Mouse (Mus musculus): Measurements from ENCODE around the gene Rgsl1.
A peak's percentile ranks its signal among the peaks of the same experiment; 100 is the strongest.
"Not testable (repeated sequence)": the region's sequence is repeated elsewhere in the genome, so short reads cannot be mapped to it uniquely, and the experiment has no call there.

The Rgsl1 gene

GRCm38 (mm10) chr1:153776257-153776656 is 67.7 kb downstream of the Rgsl1 start:
- no peak for DNase-seq (ENCODE audit: extremely low spot score, low spot score)

- DNase-seq (ENCODE audit: extremely low spot score, low spot score) = no peak
Measured at GRCm38 (mm10) chr1:153775174-153775573, 68.8 kb downstream of the Rgsl1 start.

GRCm38 (mm10) chr1:153770776-153771167 is 73.2 kb downstream of the Rgsl1 start:
- no peak for DNase-seq (ENCODE audit: extremely low spot score, low spot score)

GRCm38 (mm10) chr1:153769998-153770775 is 73.8 kb downstream of the Rgsl1 start:
- no peak for DNase-seq (ENCODE audit: extremely low spot score, low spot score)

GRCm38 (mm10) chr1:153769571-153769970 is 74.4 kb downstream of the Rgsl1 start:
- DNase-seq (ENCODE audit: extremely low spot score, low spot score) = not testable (repeated sequence)

GRCm38 (mm10) chr1:153768465-153768864 is 75.5 kb downstream of the Rgsl1 start:
- no peak for DNase-seq (ENCODE audit: extremely low spot score, low spot score)

GRCm38 (mm10) chr1:153767281-153767680 is 76.7 kb downstream of the Rgsl1 start:
- no peak for DNase-seq (ENCODE audit: extremely low spot score, low spot score)

GRCm38 (mm10) chr1:153766298-153766697 is 77.6 kb downstream of the Rgsl1 start:
- no peak for DNase-seq (ENCODE audit: extremely low spot score, low spot score)

GRCm38 (mm10) chr1:153764136-153764535 is 79.8 kb downstream of the Rgsl1 start:
- DNase-seq (ENCODE audit: extremely low spot score, low spot score) = no peak

GRCm38 (mm10) chr1:153753725-153754464 is 90.0 kb downstream of the Rgsl1 start:
- DNase-seq (ENCODE audit: extremely low spot score, low spot score) = no peak

GRCm38 (mm10) chr1:153752521-153752920 is 91.4 kb downstream of the Rgsl1 start:
- no peak for DNase-seq (ENCODE audit: extremely low spot score, low spot score)

GRCm38 (mm10) chr1:153751763-153752301 is 92.1 kb downstream of the Rgsl1 start:
- no peak for DNase-seq (ENCODE audit: extremely low spot score, low spot score)

GRCm38 (mm10) chr1:153750054-153750453 is 93.9 kb downstream of the Rgsl1 start:
- no peak for DNase-seq (ENCODE audit: extremely low spot score, low spot score)

GRCm38 (mm10) chr1:153749211-153749801 is 94.6 kb downstream of the Rgsl1 start, which contains the start of gene Rnasel:
TSS of gene Rnasel (plus strand) at chr1:153749426.
- peak; percentile 81 for DNase-seq (ENCODE audit: extremely low spot score, low spot score)

- peak; percentile 63 for DNase-seq (ENCODE audit: extremely low spot score, low spot score)
Measured at GRCm38 (mm10) chr1:153748549-153748948, 95.4 kb downstream of the Rgsl1 start.

- DNase-seq (ENCODE audit: extremely low spot score, low spot score) = no peak
Measured at GRCm38 (mm10) chr1:153747861-153748530, 95.9 kb downstream of the Rgsl1 start.

- peak; percentile 73 for DNase-seq (ENCODE audit: extremely low spot score, low spot score)
Measured at GRCm38 (mm10) chr1:153746728-153747127, 97.2 kb downstream of the Rgsl1 start.

- no peak for DNase-seq (ENCODE audit: extremely low spot score, low spot score)
Measured at GRCm38 (mm10) chr1:153746119-153746670, 97.7 kb downstream of the Rgsl1 start.

GRCm38 (mm10) chr1:153742374-153743155 is 101.4 kb downstream of the Rgsl1 start:
- peak; percentile 65 for DNase-seq (ENCODE audit: extremely low spot score, low spot score)
